Mouse (Mus musculus): ENCODE results near the gene Emsy. TPM values are rescaled to one million over a fixed set of nuclear protein-coding genes. Genes with fewer than 3 reads are reported as not detected.

Gene Emsy
- polyA plus RNA-seq, 1 experiment from 2014 or later = 42.5 TPM

- no peak for ATAC-seq (replicated peaks; ENCODE audit: insufficient number of reproducible peaks, low FRiP score, low TSS enrichment)
- WGBS (ENCODE audit: insufficient replicate concordance) = 47% methylated on average over 8 of the region's 8 CpGs
- Histone ChIP-seq H3K4me3 (ENCODE audit: low read depth, low read length) (no peak overlapping the region), H3K27ac (ENCODE audit: low read depth, low read length) (no peak overlapping the region), H3K4me2 (no peak overlapping the region), H3K9me3 (replicated peaks; ENCODE audit: control insufficient read depth, low read length) (0 out of 2 replicates have a peak, but pooled peaks cover 2% of the 10 kb centered on the region), H3K36me3 (ENCODE audit: control insufficient read depth, insufficient read depth, low read length) (no peaks in the 10 kb centered on the region), H3K4me1 (ENCODE audit: control insufficient read depth, insufficient read depth, low read length) (peaks cover 14% of the 10 kb centered on the region), H3K27me3 (ENCODE audit: control insufficient read depth, insufficient read depth, low read length) (no peaks in the 10 kb centered on the region), H3K9ac (ENCODE audit: low read depth, low read length) (no peak overlapping the region)
These were observed 85.6 kb downstream of the Emsy start for GRCm38 (mm10) chr7:98570824-98571505.

- ATAC-seq (replicated peaks; ENCODE audit: insufficient number of reproducible peaks, low FRiP score, low TSS enrichment) = no peak
- H3K4me1 ChIP-seq (ENCODE audit: control insufficient read depth, insufficient read depth, low read length) = peaks cover 2% of the 10 kb centered on the region
- 0 out of 2 replicates have a peak, but pooled peaks cover 2% of the 10 kb centered on the region for H3K9me3 ChIP-seq (replicated peaks; ENCODE audit: control insufficient read depth, low read length)
- WGBS (ENCODE audit: insufficient replicate concordance) = 35% methylated on average over 5 of the region's 5 CpGs
- H3K9ac ChIP-seq (ENCODE audit: low read depth, low read length) = no peak overlapping the region
- H3K27ac ChIP-seq (ENCODE audit: low read depth, low read length) = no peak overlapping the region
- H3K36me3 ChIP-seq (ENCODE audit: control insufficient read depth, insufficient read depth, low read length) = no peaks in the 10 kb centered on the region
- no peaks in the 10 kb centered on the region for H3K27me3 ChIP-seq (ENCODE audit: control insufficient read depth, insufficient read depth, low read length)
- no peak overlapping the region for H3K4me3 ChIP-seq (ENCODE audit: low read depth, low read length)
- H3K4me2 ChIP-seq = no peak overlapping the region
These were observed 89.5 kb downstream of the Emsy start for GRCm38 (mm10) chr7:98567056-98567455.

GRCm38 (mm10) chr7:98564607-98565364 lies 91.8 kb downstream of the Emsy start:
- peak overlapping the region; percentile 36; the same call in 1 of the 2 replicates for H3K27ac ChIP-seq (ENCODE audit: low read depth, low read length)
- no peak overlapping the region for H3K4me3 ChIP-seq (ENCODE audit: low read depth, low read length)
- ATAC-seq (replicated peaks; ENCODE audit: insufficient number of reproducible peaks, low FRiP score, low TSS enrichment) = peak; percentile 28; the same call in 1 of the 2 replicates
- H3K9me3 ChIP-seq (replicated peaks; ENCODE audit: control insufficient read depth, low read length) = 0 out of 2 replicates have a peak, but pooled peaks cover 2% of the 10 kb centered on the region
- no peaks in the 10 kb centered on the region for H3K36me3 ChIP-seq (ENCODE audit: control insufficient read depth, insufficient read depth, low read length)
- 62% methylated on average over 9 of the region's 9 CpGs for WGBS (ENCODE audit: insufficient replicate concordance)
- H3K27me3 ChIP-seq (ENCODE audit: control insufficient read depth, insufficient read depth, low read length) = no peaks in the 10 kb centered on the region
- H3K9ac ChIP-seq (ENCODE audit: low read depth, low read length) = no peak overlapping the region
- no peak overlapping the region for H3K4me2 ChIP-seq
- H3K4me1 ChIP-seq (ENCODE audit: control insufficient read depth, insufficient read depth, low read length) = no peaks in the 10 kb centered on the region

DNA sequence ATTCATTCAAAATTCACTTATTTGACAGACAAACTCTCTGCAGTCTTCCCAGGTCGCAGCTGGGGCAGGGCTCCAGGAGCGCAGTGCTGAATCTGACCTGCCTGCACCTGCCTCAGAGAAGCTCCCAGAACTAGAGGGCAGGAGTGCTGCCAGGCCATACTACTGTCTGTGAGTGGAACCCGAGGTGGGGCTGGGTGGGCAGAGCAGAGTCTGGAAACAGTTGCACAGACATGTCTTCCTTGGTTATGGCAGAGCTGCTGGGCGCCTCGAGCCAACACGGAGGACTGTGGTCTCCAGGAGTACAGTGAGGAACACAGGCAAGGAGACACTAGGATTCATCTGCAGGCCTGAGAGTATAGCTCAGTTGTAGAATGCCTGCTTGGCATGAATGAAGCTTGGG lies 92.6 kb downstream of the Emsy start:
- H3K4me1 ChIP-seq (ENCODE audit: control insufficient read depth, insufficient read depth, low read length) = no peaks in the 10 kb centered on the region
- ATAC-seq (replicated peaks; ENCODE audit: insufficient number of reproducible peaks, low FRiP score, low TSS enrichment) = no peak
- 0 out of 2 replicates have a peak, but pooled peaks cover 2% of the 10 kb centered on the region for H3K9me3 ChIP-seq (replicated peaks; ENCODE audit: control insufficient read depth, low read length)
- no peak overlapping the region for H3K4me3 ChIP-seq (ENCODE audit: low read depth, low read length)
- H3K4me2 ChIP-seq = no peak overlapping the region
- H3K27ac ChIP-seq (ENCODE audit: low read depth, low read length) = no peak overlapping the region
- H3K27me3 ChIP-seq (ENCODE audit: control insufficient read depth, insufficient read depth, low read length) = no peaks in the 10 kb centered on the region
- H3K9ac ChIP-seq (ENCODE audit: low read depth, low read length) = no peak overlapping the region
- 87% methylated on average over 6 of the region's 6 CpGs for WGBS (ENCODE audit: insufficient replicate concordance)
- H3K36me3 ChIP-seq (ENCODE audit: control insufficient read depth, insufficient read depth, low read length) = no peaks in the 10 kb centered on the region

- Histone ChIP-seq H3K27me3 (ENCODE audit: control insufficient read depth, insufficient read depth, low read length) (no peaks in the 10 kb centered on the region), H3K9me3 (replicated peaks; ENCODE audit: control insufficient read depth, low read length) (no peaks in the 10 kb centered on the region), H3K36me3 (ENCODE audit: control insufficient read depth, insufficient read depth, low read length) (no peaks in the 10 kb centered on the region), H3K4me1 (ENCODE audit: control insufficient read depth, insufficient read depth, low read length) (0 out of 2 replicates have a peak, but pooled peaks cover 3% of the 10 kb centered on the region), H3K9ac (ENCODE audit: low read depth, low read length) (no peak overlapping the region), H3K27ac (ENCODE audit: low read depth, low read length) (no peak overlapping the region), H3K4me3 (ENCODE audit: low read depth, low read length) (no peak overlapping the region), H3K4me2 (no peak overlapping the region)
- no peak for ATAC-seq (replicated peaks; ENCODE audit: insufficient number of reproducible peaks, low FRiP score, low TSS enrichment)
- WGBS (ENCODE audit: insufficient replicate concordance) = 78% methylated on average over 5 of the region's 5 CpGs
These were observed 93.6 kb downstream of the Emsy start for GRCm38 (mm10) chr7:98562966-98563365.

DNA sequence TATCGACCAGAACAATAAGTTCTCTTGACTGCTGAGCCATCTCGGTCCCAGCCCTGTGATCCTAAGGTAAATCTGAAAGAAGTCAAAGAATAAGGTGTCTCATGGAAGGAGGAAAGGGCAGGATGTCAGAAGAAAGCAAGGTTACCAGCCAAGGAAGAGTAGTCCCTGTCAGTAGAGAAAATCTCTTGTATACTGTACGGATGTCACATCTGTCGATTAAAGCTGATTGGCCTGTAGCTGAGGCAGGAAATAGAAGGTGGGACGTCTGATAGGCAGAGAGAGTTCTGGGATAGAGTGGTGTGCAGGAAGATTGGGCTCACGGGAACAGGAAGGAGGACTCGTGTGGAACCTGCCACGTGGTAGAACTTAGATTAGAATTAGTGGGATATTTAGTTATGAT lies 94.4 kb downstream of the Emsy start:
- H3K9me3 ChIP-seq (replicated peaks; ENCODE audit: control insufficient read depth, low read length) = no peaks in the 10 kb centered on the region
- H3K4me2 ChIP-seq = no peak overlapping the region
- H3K27ac ChIP-seq (ENCODE audit: low read depth, low read length) = no peak overlapping the region
- H3K4me3 ChIP-seq (ENCODE audit: low read depth, low read length) = no peak overlapping the region
- WGBS (ENCODE audit: insufficient replicate concordance) = 75% methylated on average over 8 of the region's 8 CpGs
- H3K27me3 ChIP-seq (ENCODE audit: control insufficient read depth, insufficient read depth, low read length) = no peaks in the 10 kb centered on the region
- no peaks in the 10 kb centered on the region for H3K36me3 ChIP-seq (ENCODE audit: control insufficient read depth, insufficient read depth, low read length)
- ATAC-seq (replicated peaks; ENCODE audit: insufficient number of reproducible peaks, low FRiP score, low TSS enrichment) = no peak
- 0 out of 2 replicates have a peak, but pooled peaks cover 3% of the 10 kb centered on the region for H3K4me1 ChIP-seq (ENCODE audit: control insufficient read depth, insufficient read depth, low read length)
- no peak overlapping the region for H3K9ac ChIP-seq (ENCODE audit: low read depth, low read length)

DNA sequence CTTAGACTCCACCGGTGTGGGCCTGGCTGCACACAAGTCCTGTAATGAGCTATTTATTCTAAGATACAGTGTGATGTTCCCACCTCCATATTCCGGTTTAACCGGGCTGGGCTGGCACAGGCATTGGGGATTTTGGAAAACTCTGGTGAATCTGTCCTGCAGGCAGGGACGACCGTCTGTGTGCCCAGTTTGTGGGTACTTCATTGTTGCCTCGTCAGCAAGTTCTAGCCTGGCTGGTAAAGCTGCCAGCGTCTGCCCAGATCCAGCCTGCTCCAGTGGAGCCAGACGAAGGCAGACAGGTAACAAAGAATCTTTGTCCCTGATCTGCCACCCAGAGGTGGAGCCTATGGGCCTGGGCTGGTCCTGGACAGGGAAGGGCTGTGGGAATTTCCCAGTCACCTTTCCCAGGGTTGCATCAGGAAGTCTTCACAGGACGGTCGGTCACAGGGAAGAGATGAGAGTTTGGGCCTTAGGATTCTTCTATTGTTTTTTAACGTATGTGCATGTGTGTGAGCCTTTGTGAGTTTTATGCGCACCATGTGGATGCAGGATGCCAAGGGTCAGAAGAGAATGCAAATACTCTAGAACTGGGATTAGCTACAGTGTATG lies 94.9 kb downstream of the Emsy start:
- ATAC-seq (replicated peaks; ENCODE audit: insufficient number of reproducible peaks, low FRiP score, low TSS enrichment) = no peak
- H3K36me3 ChIP-seq (ENCODE audit: control insufficient read depth, insufficient read depth, low read length) = no peaks in the 10 kb centered on the region
- 0 out of 2 replicates have a peak, but pooled peaks cover 3% of the 10 kb centered on the region for H3K4me1 ChIP-seq (ENCODE audit: control insufficient read depth, insufficient read depth, low read length)
- no peak overlapping the region for H3K27ac ChIP-seq (ENCODE audit: low read depth, low read length)
- WGBS (ENCODE audit: insufficient replicate concordance) = 80% methylated on average over 12 of the region's 12 CpGs
- H3K27me3 ChIP-seq (ENCODE audit: control insufficient read depth, insufficient read depth, low read length) = no peaks in the 10 kb centered on the region
- no peak overlapping the region for H3K9ac ChIP-seq (ENCODE audit: low read depth, low read length)
- H3K4me2 ChIP-seq = no peak overlapping the region
- H3K9me3 ChIP-seq (replicated peaks; ENCODE audit: control insufficient read depth, low read length) = no peaks in the 10 kb centered on the region
- no peak overlapping the region for H3K4me3 ChIP-seq (ENCODE audit: low read depth, low read length)

- 63% methylated on average over 9 of the region's 9 CpGs for WGBS (ENCODE audit: insufficient replicate concordance)
- no peaks in the 10 kb centered on the region for H3K36me3 ChIP-seq (ENCODE audit: control insufficient read depth, insufficient read depth, low read length)
These were observed 98.3 kb downstream of the Emsy start for GRCm38 (mm10) chr7:98558128-98558921.

More at GRCm38 (mm10) chr7:98558128-98558921, 98.3 kb downstream of the Emsy start:
- Histone ChIP-seq H3K4me1 (ENCODE audit: control insufficient read depth, insufficient read depth, low read length) (0 out of 2 replicates have a peak, but pooled peaks cover 3% of the 10 kb centered on the region), H3K27me3 (ENCODE audit: control insufficient read depth, insufficient read depth, low read length) (no peaks in the 10 kb centered on the region), H3K9ac (ENCODE audit: low read depth, low read length) (no peak overlapping the region), H3K27ac (ENCODE audit: low read depth, low read length) (no peak overlapping the region), H3K4me2 (no peak overlapping the region), H3K9me3 (replicated peaks; ENCODE audit: control insufficient read depth, low read length) (no peaks in the 10 kb centered on the region), H3K4me3 (ENCODE audit: low read depth, low read length) (no peak overlapping the region)
- no peak for ATAC-seq (replicated peaks; ENCODE audit: insufficient number of reproducible peaks, low FRiP score, low TSS enrichment)

Data from heart, embryonic 11.5 days (tissue).